Mouse (Mus musculus) G1E (cell line): Measurements from ENCODE around the gene Stag1. TPM values are rescaled to one million over a fixed set of nuclear protein-coding genes. Genes with fewer than 3 reads are reported as not detected.

Experiments used
- ATAC-seq: 2 replicates; pipeline ENCODE4 v1.8.0; 2016; ENCODE audit warnings: mild to moderate bottlenecking; ENCODE audit not compliant: insufficient number of reproducible peaks, poor library complexity, low FRiP score, severe bottlenecking; ENCODE audit errors: extremely low read depth
- DNase-seq: peaks from one replicate; pipeline ENCODE4 v3.0.0; 2012; ENCODE audit warnings: low spot score
- H3K27me3 ChIP-seq: 2 replicates; pipeline ENCODE4 v1.6.1; 2012; ENCODE audit warnings: mild to moderate bottlenecking, low read length, inconsistent platforms; ENCODE audit not compliant: insufficient read depth
- H3K36me3 ChIP-seq: replicated peaks from 2 replicates; pipeline ENCODE3; 2012; ENCODE audit warnings: mild to moderate bottlenecking, inconsistent platforms
- H3K4me1 ChIP-seq: 2 replicates; pipeline ENCODE4 v1.6.1; 2012; ENCODE audit warnings: low read depth, low read length, inconsistent platforms, mixed read lengths; ENCODE audit not compliant: insufficient read depth
- H3K4me3 ChIP-seq: 2 replicates; pipeline ENCODE4 v1.5.1; 2012; ENCODE audit warnings: low read depth, mild to moderate bottlenecking, inconsistent platforms, low read length, moderate library complexity, mixed read lengths
- H3K9me3 ChIP-seq: replicated peaks from 2 replicates; pipeline ENCODE4 v1.6.1; 2012; ENCODE audit warnings: inconsistent platforms
- CTCF ChIP-seq: IDR thresholded peaks from 2 replicates; pipeline ENCODE4 v1.5.1; 2012; ENCODE audit warnings: low read depth, low read length, inconsistent platforms, mixed read lengths
- GATA1 ChIP-seq: IDR thresholded peaks from 2 replicates; pipeline ENCODE4 v1.6.1; 2012; ENCODE audit warnings: borderline replicate concordance, low read length, inconsistent platforms, mixed read lengths
- GATA2 ChIP-seq: IDR thresholded peaks from 2 replicates; pipeline ENCODE4 v1.6.1; 2012; ENCODE audit warnings: low read depth, low read length, inconsistent platforms, borderline replicate concordance
- POLR2AphosphoS5 ChIP-seq: IDR thresholded peaks from 2 replicates; pipeline ENCODE4 v1.6.1; 2012; ENCODE audit warnings: low read depth, low read length, inconsistent platforms; ENCODE audit not compliant: insufficient replicate concordance
- TAL1 ChIP-seq: conservative IDR thresholded peaks from 2 replicates; pipeline ENCODE4 v1.6.1; 2012; ENCODE audit warnings: low read depth, low read length, inconsistent platforms, mixed read lengths
- polyA plus RNA-seq: library from polyadenylated mRNA; stranded (reverse); fragments of >175 nt; gene quantifications from 2 replicates; pipeline ENCODE4 v1.2.3, GENCODE M21; 2012
- total RNA-seq, 2 experiments: library from RNA; stranded (forward) in 1 of 2; stranded (reverse) in 1 of 2; fragments of 200-1000 nt in 1 of 2; fragments of >200 nt in 1 of 2; fragmentation: Nextera tagmentation in 1 of 2; gene quantifications; 2 replicates each; pipeline ENCODE4 v1.2.3; 2014 to 2017

The Stag1 gene
- total RNA-seq (2014; fragmentation: Nextera tagmentation) (75.4 and 111 TPM in 2 replicates), total RNA-seq (2017) (59.5 and 71.5 TPM in 2 replicates), polyA plus RNA-seq (2.8 and 2.9 TPM in 2 replicates)

DNA sequence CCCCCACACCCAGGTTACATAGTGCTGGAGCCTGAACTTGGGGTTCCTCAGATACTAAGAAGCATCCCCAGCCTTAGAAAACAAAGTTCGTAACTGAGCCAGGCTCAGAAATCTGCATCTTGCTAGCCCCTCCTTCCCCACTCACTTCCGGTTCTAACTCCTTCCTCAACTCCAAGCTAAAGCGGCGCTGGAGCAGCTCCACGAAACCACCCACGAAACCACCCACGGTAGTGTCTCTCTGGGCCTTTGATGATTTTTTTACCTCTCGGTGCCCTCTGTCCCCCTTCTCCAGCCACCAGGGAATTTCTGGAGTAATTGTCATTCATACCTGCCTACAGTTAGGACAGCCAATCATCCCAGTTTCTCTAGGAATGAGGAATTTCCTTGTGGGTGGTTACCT, at the start of gene Stag1:
Gene Stag1 (plus strand): TSS at position 253 of the 400 bp plus-strand sequence.
- TF ChIP-seq GATA2 = no peak
- TF ChIP-seq TAL1 = no peak
- no peak for TF ChIP-seq CTCF
- no peak for TF ChIP-seq POLR2AphosphoS5
- TF ChIP-seq GATA1 = no peak
- no peak for ATAC-seq
- no peaks in the 10 kb centered on the region for H3K9me3 ChIP-seq
- no peaks in the 10 kb centered on the region for H3K4me1 ChIP-seq
- peaks cover 14% of the 10 kb centered on the region for H3K27me3 ChIP-seq
- DNase-seq = no peak
- H3K4me3 ChIP-seq = no peak within 1 kb of the TSS
- no peaks in the 10 kb centered on the region for H3K36me3 ChIP-seq

DNA sequence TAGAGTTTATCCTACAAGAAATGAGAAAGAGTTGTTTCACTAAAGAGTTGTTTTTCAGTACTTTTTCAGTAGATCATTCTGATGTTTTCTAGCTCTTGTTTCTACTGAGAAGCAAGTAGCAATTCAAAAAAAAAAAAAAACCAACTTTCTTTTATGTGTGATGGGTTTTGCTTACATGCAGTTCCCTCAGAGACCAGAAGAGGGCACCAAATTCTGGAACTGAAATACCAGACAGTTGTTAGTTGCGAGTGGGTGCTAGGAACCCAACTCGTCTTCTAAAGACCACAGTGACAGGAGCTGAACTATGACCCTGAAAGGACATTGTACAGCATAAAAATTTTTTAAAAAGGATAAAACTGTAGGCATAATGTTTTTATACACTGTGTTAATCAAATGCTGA, 49.3 kb upstream of the Stag1 start:
- no peak overlapping the region for H3K4me3 ChIP-seq
- peaks cover 7% of the 10 kb centered on the region for H3K36me3 ChIP-seq
- H3K9me3 ChIP-seq = peaks cover 9% of the 10 kb centered on the region
- no peaks in the 10 kb centered on the region for H3K27me3 ChIP-seq
- H3K4me1 ChIP-seq = peaks cover 23% of the 10 kb centered on the region
- ATAC-seq (no peak), DNase-seq (no peak)
- TF ChIP-seq CTCF (peak; percentile 22; the same call in 1 of the 2 replicates), GATA1 (no peak)

DNA sequence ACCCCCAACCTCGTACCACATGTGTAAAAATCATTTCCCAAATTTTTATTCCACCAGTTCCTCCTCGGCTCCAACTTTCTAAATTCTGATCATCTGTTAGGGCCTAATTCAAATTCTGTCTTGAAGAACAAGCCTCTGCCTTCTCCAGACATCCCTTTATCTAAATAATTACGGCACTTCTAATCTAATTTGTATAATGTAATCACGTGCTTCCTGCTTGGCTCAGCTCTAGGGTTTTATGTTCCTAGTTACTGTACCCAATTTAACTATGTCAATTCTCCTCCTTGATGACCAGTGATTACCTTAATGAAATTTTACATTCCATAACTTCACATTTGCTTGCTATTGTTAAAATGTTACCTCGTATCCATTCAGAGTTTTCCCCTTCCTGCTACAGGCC, 41.9 kb upstream of the Stag1 start:
- TF ChIP-seq POLR2AphosphoS5 (no peak), GATA1 (no peak), CTCF (no peak), TAL1 (no peak), GATA2 (no peak)
- Histone ChIP-seq H3K9me3 (no peaks in the 10 kb centered on the region), H3K4me3 (no peak overlapping the region), H3K4me1 (no peaks in the 10 kb centered on the region), H3K36me3 (no peaks in the 10 kb centered on the region), H3K27me3 (no peaks in the 10 kb centered on the region)
- no peak for DNase-seq
- ATAC-seq = no peak

DNA sequence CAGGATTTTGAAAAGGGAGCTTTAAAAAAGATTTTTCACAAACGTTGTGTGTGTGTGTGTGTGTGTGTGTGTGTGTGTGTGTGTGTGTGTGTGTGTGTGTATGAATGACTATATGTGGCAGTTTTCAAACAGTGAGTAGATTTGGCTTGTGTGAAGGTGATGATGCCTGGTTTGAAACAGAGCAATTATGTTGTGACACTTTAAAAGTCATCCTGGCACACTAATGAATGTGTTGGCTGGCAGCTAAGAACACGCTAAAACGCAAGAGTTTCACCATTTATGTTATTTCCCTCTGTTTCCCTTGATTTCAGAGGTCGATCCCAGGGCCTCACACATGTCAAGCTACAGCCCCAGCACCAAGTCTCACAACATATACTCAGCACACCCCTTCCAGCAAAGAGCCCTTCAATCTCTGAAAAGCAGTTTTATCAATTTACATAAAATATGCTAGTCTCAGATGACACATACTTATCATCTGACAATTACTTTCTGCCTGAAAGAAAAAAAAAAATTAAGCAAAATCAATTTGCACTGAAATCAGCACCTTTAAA, 39.5 kb upstream of the Stag1 start:
- no peaks in the 10 kb centered on the region for H3K9me3 ChIP-seq
- TF ChIP-seq TAL1 (no peak), POLR2AphosphoS5 (no peak), GATA2 (no peak), GATA1 (no peak), CTCF (no peak)
- H3K4me1 ChIP-seq = no peaks in the 10 kb centered on the region
- no peak overlapping the region for H3K4me3 ChIP-seq
- ATAC-seq (no peak), DNase-seq (no peak)
- no peaks in the 10 kb centered on the region for H3K36me3 ChIP-seq
- no peaks in the 10 kb centered on the region; the same call in 1 of the 2 replicates for H3K27me3 ChIP-seq

DNA sequence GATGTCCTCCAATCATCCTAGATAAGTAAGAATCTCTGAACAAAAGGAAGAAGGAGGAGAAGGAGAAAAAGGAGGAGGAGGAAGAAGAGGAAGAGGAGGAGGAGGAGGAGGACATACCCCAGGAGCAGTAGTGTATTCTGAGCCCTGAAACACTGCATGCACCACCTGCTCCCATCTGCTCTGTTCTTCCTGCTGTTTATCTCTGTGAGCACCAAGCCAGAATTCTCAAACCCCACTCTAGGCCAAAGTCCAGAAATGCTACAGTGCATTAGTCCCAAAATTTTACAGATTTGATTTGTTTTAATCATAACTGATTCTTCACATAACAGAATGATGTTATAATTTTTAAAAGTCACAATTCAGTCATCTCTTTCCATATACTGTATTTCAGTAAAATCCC, 38.6 kb upstream of the Stag1 start:
- DNase-seq (no peak), ATAC-seq (no peak)
- no peak for TF ChIP-seq POLR2AphosphoS5
- TF ChIP-seq GATA1 = no peak
- no peak for TF ChIP-seq CTCF
- TF ChIP-seq GATA2 = no peak
- no peak for TF ChIP-seq TAL1
- Histone ChIP-seq H3K36me3 (no peaks in the 10 kb centered on the region), H3K4me1 (no peaks in the 10 kb centered on the region), H3K27me3 (no peaks in the 10 kb centered on the region; the same call in 1 of the 2 replicates), H3K9me3 (no peaks in the 10 kb centered on the region), H3K4me3 (no peak overlapping the region)

DNA sequence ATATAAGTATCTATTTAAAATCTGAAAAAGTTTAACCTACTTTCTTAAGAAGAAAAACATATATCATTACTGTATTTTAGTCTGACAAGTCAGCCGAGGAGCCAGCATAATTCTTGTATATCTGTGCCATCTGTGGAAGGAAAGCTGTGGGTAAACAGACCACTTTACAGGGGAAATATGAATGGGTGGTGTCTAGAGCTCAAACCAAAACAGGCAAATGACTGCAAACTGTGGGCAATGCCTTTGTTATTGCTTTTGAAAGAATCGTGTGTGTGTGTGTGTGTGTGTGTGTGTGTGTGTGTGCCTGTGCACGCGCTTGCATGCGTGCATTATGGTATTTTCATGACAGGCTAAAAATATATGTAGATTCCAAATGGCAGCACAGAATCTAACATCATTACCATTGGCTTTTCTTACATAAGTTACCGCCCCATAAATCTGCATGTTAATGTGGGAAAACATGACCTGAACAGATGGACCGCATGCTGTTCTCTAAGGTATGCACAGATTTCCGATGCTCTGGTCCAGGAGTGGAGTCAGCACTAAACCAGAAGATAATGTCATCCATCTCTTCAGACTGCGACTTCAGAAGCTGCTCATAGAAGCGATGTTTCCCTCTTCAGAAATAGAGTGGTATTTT, 37.2 kb upstream of the Stag1 start:
- no peak for TF ChIP-seq GATA1
- no peak for TF ChIP-seq TAL1
- no peak for TF ChIP-seq POLR2AphosphoS5
- no peak for TF ChIP-seq GATA2
- TF ChIP-seq CTCF = no peak
- Histone ChIP-seq H3K36me3 (no peaks in the 10 kb centered on the region), H3K4me1 (no peaks in the 10 kb centered on the region), H3K9me3 (no peaks in the 10 kb centered on the region), H3K27me3 (no peaks in the 10 kb centered on the region; the same call in 1 of the 2 replicates), H3K4me3 (no peak overlapping the region)
- no peak for DNase-seq
- ATAC-seq = no peak
